Mouse (Mus musculus): ENCODE results near the gene Gm10799.

DNA sequence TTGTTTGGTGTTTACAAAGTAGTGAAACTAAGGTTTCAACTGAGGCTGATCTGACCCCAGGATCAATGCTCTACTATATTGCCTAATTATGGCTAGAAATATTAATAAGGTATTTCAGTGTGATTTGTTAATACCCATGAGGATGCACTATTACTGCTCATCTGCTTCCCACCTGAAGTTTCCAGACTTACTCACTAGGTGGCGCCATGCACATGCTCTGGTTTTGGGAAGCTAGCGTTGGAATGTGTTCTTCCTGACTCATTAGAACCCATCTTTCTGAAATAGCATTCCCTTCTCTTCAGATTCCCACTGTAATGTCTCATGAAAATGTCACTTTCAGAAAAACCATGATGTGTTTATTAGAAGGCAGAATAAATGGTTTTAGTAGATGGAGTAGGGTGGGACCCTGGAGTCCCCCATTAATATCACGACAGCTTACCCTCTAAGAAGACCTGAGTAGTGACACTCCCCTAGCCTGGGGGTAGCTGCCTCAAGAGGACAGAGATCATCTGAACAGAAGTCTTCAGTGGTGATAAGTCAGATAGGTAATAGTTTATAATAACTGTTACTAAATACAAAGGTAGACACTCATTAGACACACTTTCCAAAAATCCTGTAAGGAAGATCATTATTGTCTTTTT, 33.4 kb downstream of the Gm10799 start:
- TF ChIP-seq GATA1 (IDR thresholded peaks at IDR 0.05; ENCODE audit: borderline replicate concordance, low read length) = no peak
- no peak for TF ChIP-seq FLI1 (IDR thresholded peaks at IDR 0.05; ENCODE audit: low read length)
